Mouse (Mus musculus): ENCODE data around the gene Rundc3a. TPM values are rescaled to one million over a fixed set of nuclear protein-coding genes. Genes with fewer than 3 reads are reported as not detected.
"Not testable (repeated sequence)": the region's sequence is repeated elsewhere in the genome, so short reads cannot be mapped to it uniquely, and the experiment has no call there.

Rundc3a gene
- polyA plus RNA-seq, 1 experiment from 2014 or later, result 12.1 TPM

GRCm38 (mm10) chr11:102355501-102355900 lies 37.7 kb upstream of the Rundc3a start:
- POLR2A ChIA-PET, result no interaction called here
- no peak for ATAC-seq
- no peak for TF ChIP-seq CTCF (IDR thresholded peaks at IDR 0.05)
- DNase-seq (ENCODE audit: low read depth, low spot score), result no peak
- CTCF ChIA-PET, result no interaction called here
- in situ Hi-C loops (cut with MboI; ENCODE audit: low pct_unique_long_range_greater_than_20kb), result no loop called here
- H3K27me3 ChIP-seq, result peaks cover 50% of the 10 kb centered on the region

DNA sequence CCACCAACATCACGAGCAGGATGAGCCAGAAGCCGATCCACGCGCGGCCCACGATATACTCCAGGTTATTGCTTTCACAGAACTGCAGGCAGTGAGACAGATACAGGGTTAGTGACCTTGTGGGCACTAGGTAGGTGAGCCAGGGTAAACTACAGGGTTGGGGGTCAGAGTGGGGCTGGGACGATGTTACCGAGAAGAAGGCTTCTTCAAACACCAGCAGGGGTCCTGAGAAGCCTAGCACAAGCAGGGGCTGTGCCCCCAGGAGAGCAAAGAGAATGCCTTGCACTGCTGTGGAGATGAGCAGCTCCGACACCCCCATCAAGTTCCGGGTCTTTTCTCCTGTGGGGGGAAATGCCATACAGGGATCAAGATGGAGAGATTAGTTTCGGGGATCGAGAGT lies 37.0 kb upstream of the Rundc3a start:
- in situ Hi-C loops (cut with MboI; ENCODE audit: low pct_unique_long_range_greater_than_20kb), result no loop called here
- ChIA-PET CTCF (no interaction called here), POLR2A (no interaction called here)
- ATAC-seq (no peak), DNase-seq (ENCODE audit: low read depth, low spot score) (no peak)
- TF ChIP-seq CTCF (IDR thresholded peaks at IDR 0.05), result no peak
- H3K27me3 ChIP-seq, result peaks cover 54% of the 10 kb centered on the region

GRCm38 (mm10) chr11:102356636-102357350 lies 36.4 kb upstream of the Rundc3a start:
- peaks cover 60% of the 10 kb centered on the region for H3K27me3 ChIP-seq
- POLR2A ChIA-PET, result interaction anchor here (1.0 kb wide), 1 partner anchor 50 kb away, joined by 3 read pairs; no protein-coding TSS in a partner anchor
- ATAC-seq (no peak), DNase-seq (ENCODE audit: low read depth, low spot score) (no peak)
- CTCF ChIA-PET, result no interaction called here
- TF ChIP-seq CTCF (IDR thresholded peaks at IDR 0.05), result no peak
- in situ Hi-C loops (cut with MboI; ENCODE audit: low pct_unique_long_range_greater_than_20kb), result no loop called here

DNA sequence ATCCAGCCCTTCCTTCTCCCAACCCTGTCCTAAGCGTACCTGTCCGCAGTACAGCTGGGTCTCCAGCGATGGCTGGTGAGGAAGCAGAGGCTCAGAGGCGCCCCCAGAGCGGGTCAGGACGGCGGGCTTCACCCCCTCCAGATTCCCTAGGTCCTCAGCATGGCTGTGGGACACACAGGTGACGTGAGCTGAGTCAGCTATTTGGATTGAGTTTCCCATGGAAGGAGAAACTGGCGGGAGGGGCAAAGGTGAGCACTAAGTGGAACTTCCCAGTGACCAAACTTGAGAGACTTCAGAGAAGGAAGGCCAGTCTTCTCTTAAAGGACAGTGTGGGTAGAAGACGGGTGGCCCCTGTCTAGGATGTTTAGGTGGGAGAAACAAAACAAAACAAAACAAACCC lies 34.8 kb upstream of the Rundc3a start:
- ATAC-seq (no peak), DNase-seq (ENCODE audit: low read depth, low spot score) (no peak)
- in situ Hi-C loops (cut with MboI; ENCODE audit: low pct_unique_long_range_greater_than_20kb), result no loop called here
- ChIA-PET POLR2A (no interaction called here), CTCF (no interaction called here)
- peaks cover 68% of the 10 kb centered on the region for H3K27me3 ChIP-seq
- TF ChIP-seq CTCF (IDR thresholded peaks at IDR 0.05), result no peak

GRCm38 (mm10) chr11:102361776-102362495 lies 31.3 kb upstream of the Rundc3a start:
- CTCF ChIA-PET, result no interaction called here
- H3K27me3 ChIP-seq, result peaks cover 67% of the 10 kb centered on the region
- POLR2A ChIA-PET, result no interaction called here
- DNase-seq (ENCODE audit: low read depth, low spot score) (no peak), ATAC-seq (no peak)
- TF ChIP-seq CTCF (IDR thresholded peaks at IDR 0.05), result no peak
- in situ Hi-C loops (cut with MboI; ENCODE audit: low pct_unique_long_range_greater_than_20kb), result no loop called here

- POLR2A ChIA-PET, result no interaction called here
- no peak for TF ChIP-seq CTCF (IDR thresholded peaks at IDR 0.05)
- DNase-seq (ENCODE audit: low read depth, low spot score) (no peak), ATAC-seq (no peak)
- in situ Hi-C loops (cut with MboI; ENCODE audit: low pct_unique_long_range_greater_than_20kb), result no loop called here
- peaks cover 50% of the 10 kb centered on the region for H3K27me3 ChIP-seq
- CTCF ChIA-PET, result no interaction called here
Measured at GRCm38 (mm10) chr11:102363623-102364022, 29.6 kb upstream of the Rundc3a start.

DNA sequence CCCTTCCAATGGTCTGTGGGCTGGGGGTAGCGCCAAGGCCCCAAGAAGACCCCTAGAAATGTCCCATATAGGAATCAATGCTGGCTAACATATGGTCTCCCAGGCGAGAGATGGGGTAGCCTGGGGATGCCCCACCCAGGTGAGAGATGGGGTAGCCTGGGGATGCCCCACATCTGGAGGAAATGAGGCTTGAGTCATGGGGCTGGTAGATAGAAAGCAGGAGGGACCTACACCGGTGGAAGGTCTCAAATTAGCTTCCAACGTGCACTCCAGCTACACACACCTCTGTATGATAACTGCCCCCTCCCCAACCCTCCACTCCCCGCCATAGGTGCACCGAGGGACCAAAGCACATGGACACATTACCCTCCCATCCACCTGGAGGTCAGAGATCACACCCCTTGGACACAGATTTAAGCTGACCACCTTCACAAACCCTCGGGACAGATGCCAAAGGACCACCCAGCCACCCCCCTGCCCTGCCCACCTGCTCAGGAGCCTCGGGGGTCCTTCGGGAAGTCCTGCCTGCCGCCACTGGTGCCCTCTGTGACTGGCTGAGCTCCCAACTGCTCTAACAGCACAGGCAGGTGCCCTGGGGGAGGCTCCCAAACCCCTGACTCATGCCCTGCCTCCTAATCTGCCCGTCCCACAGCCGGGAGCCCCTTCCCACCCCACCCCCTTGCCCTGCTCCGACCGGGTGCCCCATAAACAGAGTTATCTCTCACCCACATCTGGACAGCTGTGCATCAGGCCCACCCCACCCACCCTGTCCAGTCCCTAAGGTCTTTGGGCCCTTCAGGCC lies 28.4 kb upstream of the Rundc3a start:
- TF ChIP-seq CTCF (IDR thresholded peaks at IDR 0.05), result no peak
- ChIA-PET POLR2A (no interaction called here), CTCF (no interaction called here)
- in situ Hi-C loops (cut with MboI; ENCODE audit: low pct_unique_long_range_greater_than_20kb), result no loop called here
- no peak for ATAC-seq
- no peak for DNase-seq (ENCODE audit: low read depth, low spot score)
- peaks cover 41% of the 10 kb centered on the region for H3K27me3 ChIP-seq

- ChIA-PET CTCF (no interaction called here), POLR2A (no interaction called here)
- H3K27me3 ChIP-seq, result peaks cover 35% of the 10 kb centered on the region
- DNase-seq (ENCODE audit: low read depth, low spot score) (no peak), ATAC-seq (no peak)
- in situ Hi-C loops (cut with MboI; ENCODE audit: low pct_unique_long_range_greater_than_20kb), result no loop called here
- no peak for TF ChIP-seq CTCF (IDR thresholded peaks at IDR 0.05)
Measured at GRCm38 (mm10) chr11:102365699-102366098, 27.5 kb upstream of the Rundc3a start.

DNA sequence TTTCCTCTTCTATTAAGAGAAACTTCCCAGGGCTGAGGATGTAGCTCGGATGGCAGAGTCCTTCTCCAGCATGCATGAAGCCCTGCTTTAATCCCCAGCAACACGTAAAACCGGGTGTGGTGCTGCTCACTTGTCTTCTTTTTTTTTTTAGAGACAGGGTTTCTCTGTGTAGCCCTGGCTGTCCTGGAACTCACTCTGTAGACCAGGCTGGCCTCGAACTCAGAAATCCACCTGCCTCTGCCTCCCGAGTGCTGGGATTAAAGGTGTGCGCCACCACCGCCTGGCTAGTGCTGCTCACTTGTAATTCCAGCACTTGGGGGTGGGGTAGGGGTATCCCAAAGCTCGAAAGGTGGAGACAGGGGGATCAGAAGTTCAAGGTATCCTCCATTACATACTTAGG lies 27.1 kb upstream of the Rundc3a start, which contains the start of gene Slc4a1:
Gene Slc4a1 (minus strand): TSS at position 101 of the 400 bp plus-strand sequence.
- in situ Hi-C loops (cut with MboI; ENCODE audit: low pct_unique_long_range_greater_than_20kb); CTCF ChIA-PET; DNase-seq (ENCODE audit: low read depth, low spot score); POLR2A ChIA-PET; ATAC-seq: not testable (repeated sequence)
- H3K27me3 ChIP-seq, result peaks cover 32% of the 10 kb centered on the region

DNA sequence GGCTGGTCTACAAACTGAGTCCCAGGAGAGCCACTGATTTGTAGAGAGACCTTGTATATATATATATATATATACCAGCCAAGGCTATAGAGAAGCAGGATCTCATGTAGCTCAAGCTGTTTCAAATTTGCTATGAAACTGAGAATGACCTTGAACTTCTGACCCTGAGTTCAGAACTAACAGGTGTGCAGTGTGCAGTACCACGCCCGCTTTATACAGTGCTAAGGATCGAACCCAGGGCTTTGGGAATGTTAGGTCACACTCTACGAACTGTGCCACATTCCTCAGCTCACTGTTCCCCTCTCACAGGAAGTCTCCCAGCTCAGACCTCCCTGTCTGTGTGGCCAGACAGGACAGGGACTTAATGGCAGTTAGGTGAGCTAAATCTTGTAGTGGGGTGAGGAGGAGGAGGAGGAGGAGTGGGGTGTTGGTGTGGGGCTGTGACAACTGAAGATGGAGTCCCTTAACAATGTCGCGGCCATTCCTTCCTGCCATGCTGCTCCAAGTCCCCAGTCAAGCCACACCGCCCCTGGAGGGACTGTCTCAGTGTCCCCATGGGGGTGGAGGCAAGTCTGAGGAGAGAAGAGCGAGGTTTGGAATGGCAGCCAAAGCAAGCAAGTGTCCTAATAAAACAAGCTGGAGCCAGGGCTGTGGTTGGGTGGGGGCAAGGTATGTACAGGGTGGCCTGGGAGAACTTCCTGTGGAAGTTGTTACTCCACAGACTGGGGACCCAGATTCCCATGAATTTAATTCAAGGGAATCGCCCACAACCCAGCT lies 25.5 kb upstream of the Rundc3a start:
- peaks cover 22% of the 10 kb centered on the region for H3K27me3 ChIP-seq
- DNase-seq (ENCODE audit: low read depth, low spot score), result no peak
- ATAC-seq, result no peak
- in situ Hi-C loops (cut with MboI; ENCODE audit: low pct_unique_long_range_greater_than_20kb), result no loop called here
- ChIA-PET POLR2A (no interaction called here), CTCF (interaction anchor here (0.8 to 0.9 kb wide), 2 partner anchors 16 to 61 kb away, joined by 3 read pairs; no protein-coding TSS in a partner anchor)
- no peak for TF ChIP-seq CTCF (IDR thresholded peaks at IDR 0.05)
